Mouse (Mus musculus): Measurements from ENCODE around the gene Olfr385. TPM values are rescaled to one million over a fixed set of nuclear protein-coding genes. Genes with fewer than 3 reads are reported as not detected.

Olfr385 gene
- polyA plus RNA-seq (2015; fragmentation: Nextera tagmentation; extraction: Ambion mirVana), result not detected in 2 replicates

DNA sequence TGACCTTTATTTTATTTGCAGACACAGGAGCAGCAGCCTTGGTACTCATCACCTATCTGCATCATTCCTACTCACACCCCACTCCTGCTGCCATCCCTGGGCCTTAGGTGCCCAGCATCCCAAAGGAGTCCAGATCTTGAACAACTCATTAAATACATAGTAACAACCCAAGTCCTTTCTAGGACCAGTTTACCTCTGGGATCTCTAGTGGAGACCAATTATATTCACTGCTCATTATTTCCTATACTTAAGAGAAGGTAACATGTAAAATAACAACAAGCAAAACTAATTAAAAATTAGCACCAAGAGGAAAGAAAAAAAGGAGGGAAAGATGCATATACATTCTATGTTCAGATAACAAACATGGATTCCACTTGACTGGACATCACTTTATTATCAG lies at the start of gene Olfr385:
Gene Olfr385, minus strand, starts transcription at position 101 of the 400 bp plus-strand sequence.

DNA sequence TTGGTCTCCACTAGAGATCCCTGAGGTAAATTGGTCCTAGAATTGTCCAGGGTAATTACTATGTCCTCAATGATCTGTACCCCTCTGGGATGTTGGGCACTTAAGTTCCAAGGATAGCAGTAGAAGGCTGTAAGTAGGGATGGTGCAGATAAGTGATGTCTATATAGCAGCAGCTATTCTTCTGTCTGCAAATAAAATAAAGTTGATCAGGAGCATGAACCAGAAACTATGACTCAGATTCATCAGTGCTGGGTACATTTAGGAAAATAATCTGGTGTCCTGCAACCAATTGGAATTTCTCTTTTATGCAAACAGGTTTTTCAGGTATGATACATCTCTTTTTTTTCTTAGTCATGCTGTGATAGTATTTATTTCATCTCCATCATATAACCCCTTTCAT lies 5.5 kb upstream of the Olfr385 start, which contains the start of gene Olfr384:
Gene Olfr384, plus strand, starts transcription at position 301 of the 400 bp plus-strand sequence.

Other genes with a start within 250 kb of the Olfr385 start
- 0.08 TPM in 1 of 2 replicates, not detected in the other for gene Olfr20, start 242.2 kb downstream of the Olfr385 start, polyA plus RNA-seq (2015; fragmentation: Nextera tagmentation; extraction: Ambion mirVana)
- not detected in 2 replicates for gene Olfr376, start 221.8 kb downstream of the Olfr385 start, polyA plus RNA-seq (2015; fragmentation: Nextera tagmentation; extraction: Ambion mirVana)
- gene Olfr1, start 193.4 kb downstream of the Olfr385 start, polyA plus RNA-seq (2015; fragmentation: Nextera tagmentation; extraction: Ambion mirVana), result not detected in 2 replicates
- gene Olfr378, start 164.5 kb downstream of the Olfr385 start, polyA plus RNA-seq (2015; fragmentation: Nextera tagmentation; extraction: Ambion mirVana), result not detected in 2 replicates
- not detected in 2 replicates for gene Olfr380, start 135.5 kb downstream of the Olfr385 start, polyA plus RNA-seq (2015; fragmentation: Nextera tagmentation; extraction: Ambion mirVana)
- not detected in 2 replicates for gene Olfr381, start 101.4 kb downstream of the Olfr385 start, polyA plus RNA-seq (2015; fragmentation: Nextera tagmentation; extraction: Ambion mirVana)
- not detected in 2 replicates for gene Olfr382, start 75.8 kb downstream of the Olfr385 start, polyA plus RNA-seq (2015; fragmentation: Nextera tagmentation; extraction: Ambion mirVana)
- gene Olfr384, start 5.6 kb upstream of the Olfr385 start, polyA plus RNA-seq (2015; fragmentation: Nextera tagmentation; extraction: Ambion mirVana), result not detected in 2 replicates
- not detected in 2 replicates for gene Zfp735, start 95.8 kb upstream of the Olfr385 start, polyA plus RNA-seq (2015; fragmentation: Nextera tagmentation; extraction: Ambion mirVana)
- not detected in 2 replicates for gene Olfr389, start 187.7 kb upstream of the Olfr385 start, polyA plus RNA-seq (2015; fragmentation: Nextera tagmentation; extraction: Ambion mirVana)
- not detected in 2 replicates for gene Olfr390, start 190.0 kb upstream of the Olfr385 start, polyA plus RNA-seq (2015; fragmentation: Nextera tagmentation; extraction: Ambion mirVana)
- gene Olfr391-ps, start 210.0 kb upstream of the Olfr385 start, polyA plus RNA-seq (2015; fragmentation: Nextera tagmentation; extraction: Ambion mirVana), result not detected in 2 replicates
- gene Olfr392, start 224.0 kb upstream of the Olfr385 start, polyA plus RNA-seq (2015; fragmentation: Nextera tagmentation; extraction: Ambion mirVana), result not detected in 2 replicates